ENCODE assay signal across 9 mouse cellular contexts in the genomic region with DNA sequence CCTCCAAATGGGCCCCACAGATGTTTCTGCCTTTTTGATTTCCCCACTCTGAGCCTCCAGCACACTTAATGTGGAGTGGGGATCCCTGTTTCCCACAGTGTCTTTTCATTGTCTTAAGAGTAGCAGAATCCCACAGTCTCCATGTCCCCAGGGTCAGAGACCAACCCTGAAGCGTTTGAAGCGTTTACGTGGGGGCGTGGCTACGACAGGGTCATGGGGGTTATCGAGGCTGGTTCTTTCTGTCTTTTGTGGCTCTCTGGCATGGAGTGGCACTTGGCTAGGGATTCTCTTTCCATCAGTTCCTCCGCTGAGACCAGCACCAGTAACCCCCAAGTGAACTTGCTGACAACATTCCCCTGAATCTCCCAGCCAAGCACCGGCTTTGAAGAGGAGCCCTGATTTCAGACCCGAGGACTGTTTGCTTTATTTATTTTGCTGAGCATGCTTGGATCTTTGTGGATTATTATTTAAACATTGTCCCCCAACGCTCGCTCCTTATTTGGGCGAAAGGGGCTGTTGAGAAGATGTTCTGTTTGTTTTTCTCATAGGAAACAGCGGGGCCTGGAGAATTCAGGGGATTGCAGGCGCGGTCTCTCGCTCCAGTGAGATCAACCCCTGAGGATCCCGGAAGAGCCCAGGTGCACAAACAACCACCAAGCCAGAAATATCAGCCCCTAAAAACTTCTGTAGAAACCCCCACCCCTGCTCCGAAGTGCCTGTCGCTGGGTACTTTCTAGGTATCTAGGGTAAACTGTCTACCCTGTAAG. TPM values are rescaled to one million over a fixed set of nuclear protein-coding genes. Genes with fewer than 3 reads are reported as not detected.
DNase-seq lines count a peak whose midpoint lies in the region; ATAC-seq and TF ChIP-seq lines count a peak whose summit lies in the region.
"Had no signal": no experiment of that assay in that cellular context is flagged by ENCODE, and none has a peak within 500 bp of the region (broad histone marks: within the 10 kb centered on the region; RNA-seq: fewer than 3 reads in every experiment).

No protein-coding gene starts in this region.

- 0 out of 2 replicates have a peak overlapping the region, but pooled peaks have one; percentile 3 for H3K4me2 ChIP-seq in hindbrain, embryonic 12.5 days (replicated peaks)
- H3K4me2 ChIP-seq in hindbrain, embryonic 14.5 days (replicated peaks): no peak overlapping the region
- peak overlapping the region; percentile 16; the same call in 1 of the 2 replicates for H3K4me2 ChIP-seq in liver, embryonic 14.5 days (ENCODE audit: low read depth)

- POLR2A ChIA-PET in Patski (lab: Charles Lee): no interaction called here

- H3K9ac ChIP-seq in hindbrain, embryonic 12.5 days: no peak overlapping the region
- H3K9ac ChIP-seq in hindbrain, embryonic 14.5 days: no peak overlapping the region
- H3K9ac ChIP-seq in liver, embryonic 14.5 days (replicated peaks): no peak overlapping the region

- TF ChIP-seq EP300 in liver, embryonic 14.5 days (IDR thresholded peaks at IDR 0.05; ENCODE audit: low read depth): no peak

- no peak for DNase-seq in hindbrain, embryonic 14.5 days (ENCODE audit: low spot score)
- no peak for DNase-seq in Patski (ENCODE audit: low read depth, low spot score)
- peak; percentile 47 for DNase-seq in brain, embryonic 14.5 days (ENCODE audit: low read depth)
- no peak for DNase-seq in liver, embryonic 14.5 days (ENCODE audit: low read depth in 3 of 3, low spot score in 3 of 3)
- no peak for DNase-seq in frontal cortex, postnatal 36 days (ENCODE audit: low spot score in 2 of 2)
- no peak for DNase-seq in adrenal gland, postnatal 14 days
- DNase-seq: thymus, postnatal 36 days had no signal

- in situ Hi-C loops in Patski (cut with MboI; ENCODE audit: low pct_unique_long_range_greater_than_20kb): no loop called here

- peaks cover 10% of the 10 kb centered on the region; the same call in 1 of the 2 replicates for H3K4me1 ChIP-seq in hindbrain, embryonic 12.5 days
- 0 out of 2 replicates have a peak, but pooled peaks cover 6% of the 10 kb centered on the region for H3K4me1 ChIP-seq in hindbrain, embryonic 14.5 days (replicated peaks; ENCODE audit: control insufficient read depth, insufficient read depth, low read length)
- H3K4me1 ChIP-seq in liver, embryonic 14.5 days (replicated peaks; ENCODE audit: control insufficient read depth in 2 of 2, insufficient read depth in 2 of 2, low read length in 1 of 2): 0 out of 4 replicates have a peak, but pooled peaks cover 0 to 2% of the 10 kb centered on the region in 2 experiments

- CTCF ChIA-PET in Patski (lab: Charles Lee): no interaction called here

- H3K27ac ChIP-seq in hindbrain, embryonic 12.5 days: no peak overlapping the region
- no peak overlapping the region for H3K27ac ChIP-seq in hindbrain, embryonic 14.5 days
- H3K27ac ChIP-seq in liver, embryonic 14.5 days: no peak overlapping the region

- H3K4me3 ChIP-seq in hindbrain, embryonic 12.5 days: no peak overlapping the region
- no peak overlapping the region for H3K4me3 ChIP-seq in hindbrain, embryonic 14.5 days (replicated peaks; ENCODE audit: low read length)
- H3K4me3 ChIP-seq in liver, embryonic 14.5 days (ENCODE audit: insufficient read depth in 1 of 2, low read depth in 2 of 2, low read length in 2 of 2): no peak overlapping the region

- 36% methylated on average over 19 of the region's 19 CpGs for WGBS in hindbrain, embryonic 12.5 days
- 36% methylated on average over 19 of the region's 19 CpGs for WGBS in hindbrain, embryonic 14.5 days
- 38% methylated on average over 19 of the region's 19 CpGs for WGBS in liver, embryonic 14.5 days (ENCODE audit: insufficient replicate concordance)

- no peaks in the 10 kb centered on the region for H3K36me3 ChIP-seq in hindbrain, embryonic 12.5 days
- no peaks in the 10 kb centered on the region for H3K36me3 ChIP-seq in hindbrain, embryonic 14.5 days (replicated peaks; ENCODE audit: control insufficient read depth, insufficient read depth)
- no peaks in the 10 kb centered on the region for H3K36me3 ChIP-seq in liver, embryonic 14.5 days (replicated peaks; ENCODE audit: control insufficient read depth, insufficient read depth, low read depth)

- no peak for TF ChIP-seq CTCF in Patski (IDR thresholded peaks at IDR 0.05)
- TF ChIP-seq CTCF in brain, embryonic 14.5 days (IDR thresholded peaks at IDR 0.05; ENCODE audit: borderline replicate concordance, extremely low read depth, insufficient read depth, insufficient read length): no peak
- no peak for TF ChIP-seq CTCF in liver, embryonic 14.5 days (IDR thresholded peaks at IDR 0.05; ENCODE audit: low read depth)

- peaks cover 10% of the 10 kb centered on the region for H3K27me3 ChIP-seq in hindbrain, embryonic 12.5 days
- no peaks in the 10 kb centered on the region; the same call in 1 of the 2 replicates for H3K27me3 ChIP-seq in hindbrain, embryonic 14.5 days (ENCODE audit: control insufficient read depth, insufficient read depth, low read length)
- no peaks in the 10 kb centered on the region for H3K27me3 ChIP-seq in Patski
- no peaks in the 10 kb centered on the region; the same call in 1 of the 2 replicates for H3K27me3 ChIP-seq in liver, embryonic 14.5 days (ENCODE audit: control insufficient read depth, insufficient read depth, low read length)

- no peak for TF ChIP-seq POLR2A in brain, embryonic 14.5 days (IDR thresholded peaks at IDR 0.05; ENCODE audit: borderline replicate concordance, extremely low read depth, insufficient read depth, insufficient read length, poor library complexity, severe bottlenecking)

- ATAC-seq in hindbrain, embryonic 12.5 days (ENCODE audit: low FRiP score): no peak
- no peak for ATAC-seq in hindbrain, embryonic 14.5 days (ENCODE audit: low FRiP score)
- peak; percentile 23 for ATAC-seq in Patski
- ATAC-seq in liver, embryonic 14.5 days (ENCODE audit: insufficient read depth): no peak
- ATAC-seq in activated CD4-positive, CD25-positive, alpha-beta regulatory T cell, adult 4 months: no peak

- H3K9me3 ChIP-seq in hindbrain, embryonic 12.5 days (replicated peaks): no peaks in the 10 kb centered on the region
- no peaks in the 10 kb centered on the region for H3K9me3 ChIP-seq in hindbrain, embryonic 14.5 days (ENCODE audit: control insufficient read depth, low read length)
- H3K9me3 ChIP-seq in liver, embryonic 14.5 days (ENCODE audit: control insufficient read depth, low read length): no peaks in the 10 kb centered on the region

RNA-seq across cellular contexts. Expression of a gene that starts 4.9 kb away (rescaled TPM):
- polyA plus RNA-seq in hindbrain, embryonic 12.5 days (2016; fragmentation: Nextera tagmentation; extraction: Ambion mirVana): 0.19 and 0.21 TPM in 2 replicates
- 0.89 and 1.4 TPM in 2 replicates for polyA plus RNA-seq in hindbrain, embryonic 14.5 days (2014; fragmentation: Nextera tagmentation; extraction: Ambion mirVana)
- not detected for polyA plus RNA-seq in Patski (2021)
- polyA plus RNA-seq in brain, embryonic 14.5 days (2012; rRNA removed): 0.28 and 0.53 TPM in 2 replicates
- 0.04 TPM in 1 of 2 replicates, not detected in the other for polyA plus RNA-seq in liver, embryonic 14.5 days (2012; rRNA removed)
- polyA plus RNA-seq in liver, embryonic 14.5 days (2014; fragmentation: Nextera tagmentation; extraction: Ambion mirVana): 0.13 TPM in 1 of 2 replicates, not detected in the other
- not detected for polyA plus RNA-seq in activated CD4-positive, CD25-positive, alpha-beta regulatory T cell, adult 4 months (2017; shearing (Covaris generic))
- total RNA-seq in adrenal gland, postnatal 14 days (2021): not detected in 2 replicates

RNA-seq across cellular contexts. Expression of a gene that starts 16.7 kb away (rescaled TPM):
- 22.2 and 24.5 TPM in 2 replicates for polyA plus RNA-seq in hindbrain, embryonic 12.5 days (2016; fragmentation: Nextera tagmentation; extraction: Ambion mirVana)
- polyA plus RNA-seq in hindbrain, embryonic 14.5 days (2014; fragmentation: Nextera tagmentation; extraction: Ambion mirVana): 30.5 and 32.3 TPM in 2 replicates
- polyA plus RNA-seq in Patski (2021): 51.2 TPM
- polyA plus RNA-seq in brain, embryonic 14.5 days (2012; rRNA removed): 14.3 and 15.9 TPM in 2 replicates
- polyA plus RNA-seq in liver, embryonic 14.5 days (2012; rRNA removed): 1.6 and 2.8 TPM in 2 replicates
- polyA plus RNA-seq in liver, embryonic 14.5 days (2014; fragmentation: Nextera tagmentation; extraction: Ambion mirVana): 5.0 and 5.9 TPM in 2 replicates
- 10 to 100 TPM; 33.0 to 39.2 TPM for polyA plus RNA-seq in activated CD4-positive, CD25-positive, alpha-beta regulatory T cell, adult 4 months (2017; shearing (Covaris generic))
- 12.6 and 15.5 TPM in 2 replicates for total RNA-seq in adrenal gland, postnatal 14 days (2021)

RNA-seq across cellular contexts. Expression of a gene that starts 23.7 kb away (rescaled TPM):
- polyA plus RNA-seq in hindbrain, embryonic 12.5 days (2016; fragmentation: Nextera tagmentation; extraction: Ambion mirVana): 18.7 TPM in 2 replicates
- polyA plus RNA-seq in hindbrain, embryonic 14.5 days (2014; fragmentation: Nextera tagmentation; extraction: Ambion mirVana): 19.2 and 27.8 TPM in 2 replicates
- 85.7 TPM for polyA plus RNA-seq in Patski (2021)
- 39.4 and 69.9 TPM in 2 replicates for polyA plus RNA-seq in brain, embryonic 14.5 days (2012; rRNA removed)
- 1.7 and 1.8 TPM in 2 replicates for polyA plus RNA-seq in liver, embryonic 14.5 days (2012; rRNA removed)
- polyA plus RNA-seq in liver, embryonic 14.5 days (2014; fragmentation: Nextera tagmentation; extraction: Ambion mirVana): 1.2 and 1.4 TPM in 2 replicates
- polyA plus RNA-seq in activated CD4-positive, CD25-positive, alpha-beta regulatory T cell, adult 4 months (2017; shearing (Covaris generic)): 1 to 10 TPM; 1.2 TPM
- total RNA-seq in adrenal gland, postnatal 14 days (2021): 24.9 and 32.2 TPM in 2 replicates
